Mouse (Mus musculus) urinary bladder, adult 18-20 months (tissue): ENCODE results near the gene Tle4.
A peak's percentile ranks its signal among the peaks of the same experiment; 100 is the strongest.

Source experiments
- DNase-seq, 2 experiments: peaks; one replicate each; pipeline ENCODE4 v3.0.0; 2022; ENCODE audit warnings: low spot score in 2 of 2, mixed read lengths in 2 of 2

Gene Tle4

GRCm38 (mm10) chr19:14520098-14520802 is 77.6 kb downstream of the Tle4 start:
- DNase-seq: no peak

GRCm38 (mm10) chr19:14519186-14519585 is 78.7 kb downstream of the Tle4 start:
- no peak for DNase-seq

- DNase-seq: no peak
These were observed 79.3 kb downstream of the Tle4 start for GRCm38 (mm10) chr19:14518438-14519044.

GRCm38 (mm10) chr19:14516420-14516819 is 81.4 kb downstream of the Tle4 start:
- no peak for DNase-seq

GRCm38 (mm10) chr19:14508819-14509218 is 89.0 kb downstream of the Tle4 start:
- no peak for DNase-seq

GRCm38 (mm10) chr19:14507911-14508310 is 89.9 kb downstream of the Tle4 start:
- DNase-seq: no peak

GRCm38 (mm10) chr19:14506875-14507670 is 90.8 kb downstream of the Tle4 start:
- DNase-seq: no peak

GRCm38 (mm10) chr19:14505885-14506548 is 91.8 kb downstream of the Tle4 start:
- no peak for DNase-seq

- no peak for DNase-seq
These were observed 92.5 kb downstream of the Tle4 start for GRCm38 (mm10) chr19:14505401-14505800.

- DNase-seq: no peak
These were observed 94.0 kb downstream of the Tle4 start for GRCm38 (mm10) chr19:14503862-14504261.

- DNase-seq: no peak
These were observed 95.6 kb downstream of the Tle4 start for GRCm38 (mm10) chr19:14502234-14502633.

- DNase-seq: peak in 1 of 2 experiments; percentile 11
These were observed 97.9 kb downstream of the Tle4 start for GRCm38 (mm10) chr19:14499835-14500425.

GRCm38 (mm10) chr19:14493047-14493446 is 104.8 kb downstream of the Tle4 start:
- DNase-seq: no peak

GRCm38 (mm10) chr19:14487180-14487579 is 110.7 kb downstream of the Tle4 start:
- DNase-seq: no peak

- DNase-seq: no peak
These were observed 112.7 kb downstream of the Tle4 start for GRCm38 (mm10) chr19:14485176-14485575.

GRCm38 (mm10) chr19:14482562-14483138 is 115.2 kb downstream of the Tle4 start:
- no peak for DNase-seq

- no peak for DNase-seq
These were observed 115.9 kb downstream of the Tle4 start for GRCm38 (mm10) chr19:14481796-14482561.

GRCm38 (mm10) chr19:14479711-14480110 is 118.1 kb downstream of the Tle4 start:
- no peak for DNase-seq

GRCm38 (mm10) chr19:14469325-14469724 is 128.5 kb downstream of the Tle4 start:
- peak in 1 of 2 experiments; percentile 8 for DNase-seq

GRCm38 (mm10) chr19:14468733-14469132 is 129.1 kb downstream of the Tle4 start:
- DNase-seq: no peak

GRCm38 (mm10) chr19:14466020-14466419 is 131.8 kb downstream of the Tle4 start:
- no peak for DNase-seq
